Mouse (Mus musculus) ES-Bruce4 (cell line): ENCODE measurements around the gene Kcnk18.

Experiments used
- CTCF ChIP-seq: IDR thresholded peaks from one replicate; pipeline ENCODE4 v1.8.1; 2011; ENCODE audit warnings: low read depth, low read length
- EP300 ChIP-seq: IDR thresholded peaks from 2 replicates; pipeline ENCODE4 v1.6.1; 2011; ENCODE audit warnings: low read depth, low read length; ENCODE audit not compliant: insufficient read depth
- POLR2A ChIP-seq: IDR thresholded peaks from one replicate; pipeline ENCODE4 v1.8.1; 2011; ENCODE audit warnings: low read length; ENCODE audit not compliant: insufficient read depth

DNA sequence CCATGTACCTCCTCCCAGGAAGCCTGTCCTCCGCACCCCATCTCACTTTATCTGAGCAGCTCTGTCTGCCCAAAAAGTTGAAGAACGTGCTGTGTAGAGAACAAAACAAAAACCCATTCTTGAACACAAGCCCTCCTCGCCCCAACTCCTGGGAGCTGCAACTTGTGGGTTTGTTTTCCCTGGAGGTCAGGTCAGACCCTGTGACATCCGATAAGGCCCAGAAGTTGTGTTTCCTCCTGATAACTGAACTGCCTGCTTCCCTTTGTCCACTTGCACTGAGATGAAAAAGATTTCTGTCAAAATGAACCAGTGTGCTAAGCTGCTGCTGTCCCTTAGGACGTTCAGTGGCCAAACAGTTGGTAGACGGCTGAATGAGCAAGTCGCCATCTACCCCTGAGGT, 42.6 kb downstream of the Kcnk18 start:
- TF ChIP-seq CTCF (no peak), POLR2A (no peak), EP300 (no peak)
